Mouse (Mus musculus): ENCODE measurements around the gene Rpl31.

DNA sequence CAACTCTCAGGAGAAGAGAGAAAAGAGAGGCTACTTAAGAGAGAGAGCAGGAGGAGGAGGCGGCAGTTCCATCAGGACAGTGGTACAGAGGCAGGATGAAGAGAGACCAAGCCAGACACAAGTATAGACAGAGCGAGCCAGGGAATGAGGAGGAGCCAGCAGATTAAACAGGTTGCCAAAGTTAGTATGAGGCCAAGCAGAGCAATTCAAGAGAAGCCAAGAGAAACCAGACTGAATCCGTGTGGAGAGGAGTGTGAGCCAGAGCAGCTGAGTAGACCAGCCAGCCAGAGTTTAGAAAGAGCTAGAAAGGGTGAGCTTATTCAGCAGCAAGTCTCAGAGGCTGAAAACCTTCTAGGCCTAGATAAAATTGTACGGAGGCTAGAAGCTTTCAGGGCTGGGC lies 19.9 kb downstream of the Rpl31 start:
- TF ChIP-seq CTCF (IDR thresholded peaks at IDR 0.05; ENCODE audit: borderline replicate concordance, extremely low read depth, insufficient read depth, insufficient read length) (no peak), POLR2A (IDR thresholded peaks at IDR 0.05; ENCODE audit: borderline replicate concordance, extremely low read depth, insufficient read depth, insufficient read length, poor library complexity, severe bottlenecking) (no peak)
